Mouse (Mus musculus): ENCODE results near the gene Susd1. TPM values are rescaled to one million over a fixed set of nuclear protein-coding genes. Genes with fewer than 3 reads are reported as not detected.

Gene Susd1
- total and polyA plus RNA-seq, 3 experiments: 1.6 to 6.1 (median 4.1) TPM

DNA sequence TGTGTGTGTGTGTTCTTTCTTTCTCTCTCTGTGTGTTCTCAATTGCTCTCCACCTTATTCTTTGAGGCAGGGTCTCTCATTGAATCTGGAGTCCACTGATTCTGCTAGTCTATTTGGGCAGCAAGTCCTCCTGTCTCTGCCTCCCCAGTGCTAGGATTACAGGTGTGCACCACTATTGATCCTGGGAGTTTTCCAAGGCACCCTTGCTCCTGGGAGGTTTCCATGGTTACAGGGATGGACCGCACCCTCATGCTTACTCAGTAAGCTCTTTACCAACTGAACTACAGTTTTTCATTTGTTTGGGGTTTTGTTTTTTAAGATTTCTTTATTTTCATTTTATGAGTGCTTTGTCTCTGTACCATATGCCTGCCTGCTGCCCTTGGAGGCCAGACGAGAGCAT is 68.5 kb downstream of the Susd1 start:
- Histone ChIP-seq H3K36me3 (replicated peaks in 1 of 2; ENCODE audit: control insufficient read depth in 1 of 2, insufficient read depth in 1 of 2, low read length in 1 of 2) (no peaks in the 10 kb centered on the region), H3K27ac (ENCODE audit: insufficient read depth, low read depth) (no peak overlapping the region), H3K4me3 (replicated peaks in 1 of 3; ENCODE audit: low read depth in 2 of 3, low read length in 2 of 3, poor library complexity in 1 of 3) (no peak overlapping the region), H3K9ac (ENCODE audit: insufficient read depth, low read depth) (no peak overlapping the region), H3K79me2 (replicated peaks; ENCODE audit: control insufficient read depth, extremely low read depth, insufficient read depth, poor library complexity, severe bottlenecking) (no peaks in the 10 kb centered on the region; the same call in 1 of the 2 replicates), H3K9me3 (replicated peaks; ENCODE audit: low read length) (no peaks in the 10 kb centered on the region), H3K4me2 (ENCODE audit: insufficient read depth, low read depth, poor library complexity, severe bottlenecking) (no peak overlapping the region), H3K27me3 (replicated peaks) (no peaks in the 10 kb centered on the region), H3K4me1 (ENCODE audit: control insufficient read depth in 1 of 2, insufficient read depth in 2 of 2) (peaks cover 4 to 26% of the 10 kb centered on the region in 2 experiments; a peak in 3 of 4 replicates)
- dilution Hi-C loops (cut with MboI; ENCODE audit: extremely low pct_ligation_motif_present, extremely low pct_unique_long_range_greater_than_20kb, low sequenced_read_pairs) (no loop called here), in situ Hi-C loops (cut with MboI; ENCODE audit: low pct_ligation_motif_present, low pct_unique_long_range_greater_than_20kb, low sequenced_read_pairs) (loop anchor here (5.0 to 25.0 kb wide), 3 partner anchors 197 to 492 kb away; no protein-coding TSS in a partner anchor)
- DNase-seq (ENCODE audit: extremely low read depth): no peak
- TF ChIP-seq MYC (IDR thresholded peaks at IDR 0.05; ENCODE audit: low read depth, low read length) (no peak), MEF2A (IDR thresholded peaks at IDR 0.05; ENCODE audit: borderline replicate concordance, low read depth, low read length) (no peak), ZMIZ1 (IDR thresholded peaks at IDR 0.05; ENCODE audit: low read depth, low read length) (no peak), JUND (conservative IDR thresholded peaks at IDR 0.05; ENCODE audit: low read depth, low read length) (no peak), ZC3H11A (IDR thresholded peaks at IDR 0.05; ENCODE audit: low read depth, low read length) (no peak), NELFE (IDR thresholded peaks at IDR 0.05; ENCODE audit: low read depth, low read length) (no peak), CHD2 (IDR thresholded peaks at IDR 0.05; ENCODE audit: low read length) (no peak), MXI1 (IDR thresholded peaks at IDR 0.05; ENCODE audit: low read depth, low read length) (no peak), ZKSCAN1 (IDR thresholded peaks at IDR 0.05; ENCODE audit: borderline replicate concordance, low read depth, low read length) (no peak), BHLHE40 (IDR thresholded peaks at IDR 0.05; ENCODE audit: low read depth, low read length) (no peak), MAZ (IDR thresholded peaks at IDR 0.05; ENCODE audit: low read depth, low read length) (no peak), HCFC1 (IDR thresholded peaks at IDR 0.05; ENCODE audit: low read depth, low read length) (no peak)

- no peaks in the 10 kb centered on the region; the same call in 1 of the 2 replicates for H3K79me2 ChIP-seq (replicated peaks; ENCODE audit: control insufficient read depth, extremely low read depth, insufficient read depth, poor library complexity, severe bottlenecking)
- H3K9me3 ChIP-seq (replicated peaks; ENCODE audit: low read length): no peaks in the 10 kb centered on the region
- no peak overlapping the region for H3K4me2 ChIP-seq (ENCODE audit: insufficient read depth, low read depth, poor library complexity, severe bottlenecking)
- TF ChIP-seq MAFK (IDR thresholded peaks at IDR 0.05; ENCODE audit: insufficient replicate concordance, low read length) (no peak), CTCF (conservative IDR thresholded peaks at IDR 0.05 in 1 of 2, IDR thresholded peaks at IDR 0.05 in 1 of 2; ENCODE audit: low read depth in 2 of 2, low read length in 2 of 2) (no peak), SMC3 (IDR thresholded peaks at IDR 0.05; ENCODE audit: low read depth, low read length) (no peak), ELF1 (IDR thresholded peaks at IDR 0.05; ENCODE audit: low read depth, low read length) (no peak), MXI1 (IDR thresholded peaks at IDR 0.05; ENCODE audit: low read depth, low read length) (no peak)
- H3K4me1 ChIP-seq (ENCODE audit: control insufficient read depth in 1 of 2, insufficient read depth in 2 of 2): peaks cover 4 to 28% of the 10 kb centered on the region in 2 experiments; a peak in 3 of 4 replicates
- H3K4me3 ChIP-seq (replicated peaks in 1 of 3; ENCODE audit: low read depth in 2 of 3, low read length in 2 of 3, poor library complexity in 1 of 3): no peak overlapping the region
- dilution Hi-C loops (cut with MboI; ENCODE audit: extremely low pct_ligation_motif_present, extremely low pct_unique_long_range_greater_than_20kb, low sequenced_read_pairs) (no loop called here), in situ Hi-C loops (cut with MboI; ENCODE audit: low pct_ligation_motif_present, low pct_unique_long_range_greater_than_20kb, low sequenced_read_pairs) (loop anchor here (5.0 to 25.0 kb wide), 3 partner anchors 199 to 494 kb away; no protein-coding TSS in a partner anchor)
- no peak overlapping the region for H3K9ac ChIP-seq (ENCODE audit: insufficient read depth, low read depth)
- H3K27ac ChIP-seq (ENCODE audit: insufficient read depth, low read depth): no peak overlapping the region
- no peaks in the 10 kb centered on the region for H3K27me3 ChIP-seq (replicated peaks)
- DNase-seq (ENCODE audit: extremely low read depth): no peak
- H3K36me3 ChIP-seq (replicated peaks in 1 of 2; ENCODE audit: control insufficient read depth in 1 of 2, insufficient read depth in 1 of 2, low read length in 1 of 2): no peaks in the 10 kb centered on the region
Observed at GRCm38 (mm10) chr4:59368118-59368517, 70.3 kb downstream of the Susd1 start.
